Mouse (Mus musculus): ENCODE measurements at regions not wholly inside any gene's neighbourhood (a gene's known extent, or its start where the extent isn't known, plus 50 kb on each side); places are given as distances from the start of the nearest gene placed in this dataset.

DNA sequence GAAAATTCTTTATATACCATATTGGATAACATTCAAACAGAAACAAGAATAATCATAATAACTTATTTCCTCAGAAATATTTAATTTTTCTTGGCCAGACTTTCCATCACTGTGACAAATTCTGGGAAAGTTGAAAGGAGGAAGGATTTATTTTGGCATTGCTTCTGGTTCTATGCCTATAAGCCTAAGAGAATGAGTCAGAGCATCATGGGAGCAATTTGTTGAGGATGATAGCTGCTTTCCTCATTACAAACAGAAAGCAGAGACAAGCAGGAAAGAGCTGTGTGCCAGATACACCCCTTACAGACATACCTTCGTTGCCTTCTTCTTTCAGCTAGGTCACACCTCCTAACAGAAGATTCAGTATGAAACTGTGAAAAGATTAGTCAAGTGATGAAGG, 115.3 kb downstream of the Rgs21 start:
- DNase-seq, result no peak

DNA sequence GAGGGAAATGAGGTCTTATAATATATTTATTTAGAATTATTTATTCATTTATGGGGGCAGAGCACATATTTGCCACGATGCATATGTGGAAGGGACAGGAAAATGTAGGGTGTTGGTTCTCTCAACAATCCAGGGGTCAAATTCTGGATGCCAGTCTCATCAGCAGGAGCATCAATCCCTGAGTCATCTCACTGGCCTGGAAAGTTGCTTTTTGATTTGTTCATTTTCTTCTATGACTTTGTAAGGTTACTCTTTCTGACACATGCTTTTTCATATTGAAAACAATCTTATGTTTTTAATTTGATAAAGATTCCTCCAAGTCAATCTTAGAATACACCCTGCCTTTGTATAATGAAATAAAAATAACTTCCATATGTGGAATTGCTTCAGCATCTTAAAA, 115.7 kb downstream of the Rgs21 start:
- DNase-seq, result no peak

DNA sequence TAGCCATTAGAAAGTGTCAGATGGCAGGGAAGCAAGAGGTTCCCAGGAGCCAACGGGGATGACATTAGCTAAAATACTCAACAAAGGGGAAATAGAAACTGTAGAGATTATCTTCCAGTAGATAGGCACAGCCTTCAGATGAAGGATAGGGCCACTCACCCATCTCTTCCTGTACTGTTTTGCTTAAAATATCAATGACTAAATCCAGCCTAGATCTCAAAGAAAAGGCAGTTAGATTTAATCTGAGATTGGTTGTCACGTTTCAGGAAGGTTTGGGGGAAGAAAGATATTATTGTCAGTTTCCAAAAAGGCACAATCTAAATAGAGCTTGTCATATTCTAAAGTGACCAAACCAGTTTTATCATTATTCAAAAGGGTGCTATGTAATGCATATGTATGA, 130.8 kb downstream of the Rgs21 start:
- no peak for DNase-seq

DNA sequence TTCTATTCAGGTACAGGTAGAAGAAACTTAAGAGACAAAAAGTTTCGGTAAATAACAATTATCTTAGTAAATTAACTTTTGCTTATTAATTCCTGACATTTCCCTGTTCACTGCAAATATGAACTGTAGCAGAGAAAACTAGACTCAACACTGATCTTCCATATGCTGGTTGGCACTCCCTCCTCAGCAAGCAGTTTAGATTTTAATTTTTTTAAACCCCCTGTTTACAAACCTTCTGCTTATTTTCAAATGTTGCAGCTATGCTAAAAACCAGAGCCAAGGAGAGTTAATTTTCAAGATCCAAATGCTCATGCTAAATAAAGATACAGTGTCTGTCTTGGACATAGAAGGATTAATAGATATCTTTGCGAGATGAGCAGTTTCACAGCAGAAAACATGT, 134.7 kb downstream of the Rgs21 start:
- no peak for DNase-seq

DNA sequence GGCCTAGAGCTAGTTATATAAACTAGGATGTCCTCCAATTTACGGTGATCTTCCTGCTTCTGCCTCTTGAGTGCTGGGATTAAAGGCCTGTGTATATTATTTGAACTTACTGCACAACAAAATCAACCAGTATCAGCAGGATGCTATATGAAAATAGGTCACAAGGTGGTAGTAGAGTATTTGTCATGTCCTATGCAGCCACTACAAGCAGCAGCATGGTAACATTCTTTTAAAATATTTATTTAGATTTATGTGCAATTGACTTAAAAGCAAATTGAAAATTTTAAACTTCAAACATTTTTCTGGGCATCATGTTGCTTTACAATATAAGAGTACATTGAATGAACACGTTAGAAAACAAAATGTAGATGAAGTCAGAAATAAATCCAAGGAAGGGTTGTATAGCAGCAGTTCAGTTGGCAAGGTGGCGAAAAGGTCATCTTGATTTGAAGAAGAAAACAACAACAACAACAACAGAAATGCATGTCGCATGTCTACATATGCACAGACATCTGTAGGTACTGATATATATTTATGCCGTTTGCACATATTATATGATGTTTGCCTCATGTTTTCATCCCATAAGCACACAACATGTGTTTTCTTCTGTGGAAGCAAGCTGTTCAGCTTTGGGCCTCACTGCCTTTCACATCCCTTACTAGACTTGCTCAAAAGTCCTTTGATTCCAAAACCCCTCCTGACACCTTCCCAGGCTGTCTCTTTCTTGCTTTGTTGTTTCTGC, 135.8 kb downstream of the Rgs21 start:
- DNase-seq, result no peak

DNA sequence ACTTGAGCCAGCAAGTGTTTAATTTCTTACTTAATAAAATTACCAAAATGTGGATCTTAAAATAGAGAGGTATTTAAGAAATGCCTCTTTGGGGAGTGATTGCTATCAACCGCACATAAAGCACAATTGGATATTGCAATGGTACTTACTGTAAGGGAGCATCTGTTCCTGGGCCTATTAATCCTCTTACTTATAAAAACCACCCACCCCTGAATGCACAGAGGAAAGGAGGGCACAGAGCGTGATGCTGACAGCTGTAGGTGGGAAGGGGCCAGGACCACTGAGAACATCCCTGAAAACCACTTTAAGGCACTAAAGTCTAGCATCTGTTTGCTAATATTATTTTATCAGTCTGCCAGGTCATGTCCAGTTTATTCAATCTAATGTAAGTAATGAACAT, 146.1 kb downstream of the Rgs21 start:
- DNase-seq, result no peak

DNA sequence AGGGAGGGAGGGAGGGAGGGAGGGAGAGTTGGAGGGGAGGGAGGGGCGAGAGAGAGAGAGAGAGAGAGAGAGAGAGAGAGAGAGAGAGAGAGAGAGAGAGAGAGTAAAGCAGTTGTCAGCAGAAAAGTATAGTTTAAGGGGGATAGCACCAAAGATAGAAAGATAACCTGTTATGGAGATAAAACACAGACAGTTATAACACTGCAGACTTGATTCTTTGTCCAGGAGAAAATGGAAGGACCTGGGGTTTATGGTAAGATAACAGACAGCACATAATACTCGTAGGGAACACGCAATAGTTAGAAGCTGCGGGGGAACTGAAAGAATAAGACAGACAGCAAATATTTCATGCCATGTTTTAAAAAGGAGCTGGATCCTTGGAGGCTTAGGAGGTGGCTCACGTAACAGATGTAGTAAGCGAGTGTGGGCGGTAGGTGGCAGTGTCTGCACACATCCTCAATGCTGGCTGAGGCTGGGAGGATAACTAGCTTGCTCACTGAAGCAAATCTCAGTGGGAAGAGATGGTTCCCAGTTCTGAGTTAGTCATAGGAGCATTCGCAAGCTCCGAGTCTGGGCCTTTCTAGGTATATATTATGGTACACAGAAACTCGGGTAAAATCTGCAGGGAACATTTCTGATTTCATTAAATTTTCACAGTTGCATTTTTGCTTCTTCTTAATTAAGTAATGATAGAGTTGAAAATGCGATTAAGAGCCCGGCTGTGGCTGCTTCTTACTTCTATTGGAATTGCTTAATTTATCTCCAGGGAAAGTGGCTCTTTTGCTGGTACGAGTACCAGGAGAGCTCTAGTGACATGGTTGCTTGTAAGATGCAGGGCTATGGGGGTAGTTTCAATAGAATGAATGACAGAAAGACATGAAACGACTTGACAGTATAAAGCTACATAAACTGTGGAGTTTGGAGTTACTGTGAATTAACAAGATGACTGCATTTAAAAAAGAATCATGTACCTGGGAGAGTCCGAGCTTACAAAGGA, 157.6 kb upstream of the Rgs1 start:
- DNase-seq, result peak; percentile 73

DNA sequence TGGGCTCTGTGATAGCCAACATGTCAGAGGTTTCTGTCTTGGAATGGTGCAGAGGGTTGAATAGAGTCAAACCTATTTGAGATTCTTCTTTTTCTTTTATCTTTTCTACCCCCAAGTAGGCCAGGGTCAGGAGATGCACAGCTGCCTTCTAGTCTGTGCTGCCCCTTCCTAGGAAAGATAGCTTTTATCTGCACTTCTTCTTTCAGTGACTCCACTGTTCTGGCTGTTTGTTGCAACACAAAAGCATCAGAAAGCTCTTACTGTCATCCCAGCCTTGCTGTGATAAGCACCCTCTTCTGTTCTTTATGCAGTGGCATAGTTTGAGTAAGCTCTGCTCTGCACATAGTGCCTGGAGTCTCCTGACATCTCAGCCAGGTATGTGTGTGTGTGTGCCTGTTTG, 156.7 kb upstream of the Rgs1 start:
- no peak for DNase-seq

DNA sequence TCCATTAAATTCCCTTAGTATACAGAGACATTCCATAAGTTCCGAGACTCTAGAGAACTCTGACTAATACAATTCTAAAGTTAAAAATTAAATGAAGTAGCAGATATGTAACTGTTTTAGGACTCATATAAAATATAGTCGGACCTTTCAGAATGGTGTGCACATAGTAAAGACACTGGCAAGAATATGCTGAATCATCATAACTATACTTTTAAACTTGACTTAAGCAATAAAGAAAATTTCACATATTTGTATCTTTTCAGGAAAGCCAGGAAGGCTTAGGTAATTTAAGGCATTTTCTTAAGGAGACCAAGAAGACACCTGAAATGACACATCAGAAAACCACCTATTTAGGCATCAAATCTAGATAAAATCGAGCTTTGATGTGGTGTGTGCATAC, 156.0 kb upstream of the Rgs1 start:
- DNase-seq, result no peak

DNA sequence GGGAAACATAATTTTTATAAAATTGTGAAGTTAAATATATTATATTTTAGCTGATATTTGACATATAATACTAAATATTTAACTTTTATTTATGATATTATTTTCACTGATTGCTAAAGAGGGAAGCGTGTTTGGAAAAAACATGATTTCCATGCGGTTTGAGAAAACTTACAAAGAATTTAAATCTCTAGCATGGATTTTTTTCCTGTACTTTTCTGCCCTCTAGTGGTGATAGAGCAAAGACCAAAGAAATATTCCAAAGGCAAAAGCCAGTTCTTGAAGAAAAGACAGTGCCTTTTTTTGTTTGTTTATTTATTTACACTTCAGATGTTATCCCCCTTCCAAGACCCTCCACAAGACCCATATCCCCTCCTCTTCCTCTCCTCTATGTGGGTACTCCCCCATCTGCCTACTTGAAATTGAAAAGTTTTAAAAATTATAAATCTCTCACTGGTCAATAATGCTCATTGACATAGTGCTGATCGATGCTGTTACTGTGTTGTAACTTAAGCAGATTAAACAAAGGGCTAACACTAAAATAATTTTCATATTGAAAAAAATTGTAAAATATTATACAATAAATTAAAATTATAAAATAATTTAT, 131.1 kb upstream of the Rgs1 start:
- DNase-seq, result peak; percentile 20

DNA sequence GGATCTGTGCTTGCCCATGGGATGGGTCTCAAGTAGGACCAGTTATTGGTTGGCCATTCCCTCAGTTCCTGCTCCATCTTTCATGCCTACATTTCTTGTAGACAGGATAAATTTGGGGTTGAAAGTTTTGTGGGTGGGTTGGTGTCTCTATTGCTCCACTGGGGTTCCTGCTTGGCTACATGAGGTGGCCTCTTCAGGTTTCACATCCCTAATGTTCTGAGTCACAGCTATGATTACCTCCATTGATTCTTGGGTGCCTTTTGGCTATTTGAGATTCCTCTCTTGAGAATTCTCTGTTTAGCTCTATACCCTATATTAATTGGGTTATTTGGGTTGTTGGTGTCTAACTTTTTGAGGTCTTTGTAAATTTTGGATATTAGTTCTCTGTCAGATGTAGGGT, 125.1 kb upstream of the Rgs1 start:
- DNase-seq, result no peak

DNA sequence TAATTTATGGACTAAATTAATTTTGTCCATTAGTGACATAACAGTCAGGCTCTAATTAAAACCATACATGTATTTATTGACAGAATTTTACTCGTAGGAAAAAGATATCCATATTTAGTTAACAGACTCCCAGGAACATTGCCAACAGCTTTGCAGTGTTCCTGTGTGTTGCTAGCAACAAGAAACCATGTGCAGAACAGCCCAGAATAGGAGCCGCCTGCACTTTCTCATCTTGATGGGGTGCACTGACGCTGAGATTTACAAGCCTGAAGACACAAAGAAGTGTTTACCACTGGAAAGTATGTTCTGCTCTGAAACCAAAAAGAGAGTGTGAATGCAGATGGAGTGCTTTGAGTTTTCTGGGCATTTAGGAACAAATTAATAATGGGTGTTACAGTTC, 118.5 kb upstream of the Rgs1 start:
- no peak for DNase-seq

DNA sequence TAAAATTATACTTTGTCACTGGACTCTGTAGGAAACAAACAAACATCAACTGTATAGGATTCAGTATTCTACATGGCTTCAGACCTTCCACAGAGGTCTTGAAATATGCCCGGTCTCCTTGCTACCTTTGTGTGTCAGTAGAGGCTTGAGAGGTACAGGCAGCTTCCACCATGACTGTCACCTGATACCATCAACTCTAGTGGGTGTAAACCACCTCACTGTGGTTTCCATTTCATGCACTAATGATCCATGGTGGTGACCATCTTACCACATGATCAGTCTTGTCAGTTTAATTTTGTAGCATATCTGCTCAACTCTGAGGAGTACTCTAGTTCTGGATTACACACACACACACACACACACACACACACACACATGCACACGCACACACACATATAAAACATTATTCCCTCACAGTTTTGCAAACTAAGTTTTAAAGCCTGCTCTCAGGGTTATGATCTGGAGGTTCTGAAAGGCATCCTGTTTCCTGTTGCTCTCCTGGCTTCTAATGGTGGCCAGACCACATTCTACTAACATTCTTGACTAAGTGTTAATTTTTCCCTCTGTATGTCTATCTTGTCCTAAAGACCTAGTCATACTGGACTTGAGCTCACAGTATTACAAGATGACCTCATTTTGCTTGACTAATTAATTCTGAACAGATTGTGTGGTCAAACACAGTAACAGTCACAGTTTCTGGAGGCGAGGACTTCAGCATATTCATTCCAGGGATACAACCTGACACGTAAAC, 106.7 kb upstream of the Rgs1 start:
- DNase-seq, result no peak

DNA sequence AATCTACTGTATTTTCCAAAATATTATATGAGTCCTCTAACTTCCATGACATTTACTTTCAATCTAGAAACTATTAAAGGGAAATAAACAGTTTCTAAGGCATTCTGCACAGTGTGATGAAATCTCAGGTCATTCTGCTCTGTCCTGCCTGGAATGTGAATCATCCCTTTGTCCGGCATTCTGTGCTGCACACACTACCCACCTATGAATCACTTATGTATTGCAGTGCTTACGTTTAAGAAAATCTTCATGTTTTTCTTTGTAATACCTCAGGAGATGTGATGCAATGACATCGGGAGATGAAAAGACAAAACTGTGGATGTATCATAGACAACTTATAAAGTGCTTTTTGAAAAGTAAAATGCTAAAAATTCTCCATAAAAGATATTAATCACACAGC, 106.0 kb upstream of the Rgs1 start:
- DNase-seq, result no peak

DNA sequence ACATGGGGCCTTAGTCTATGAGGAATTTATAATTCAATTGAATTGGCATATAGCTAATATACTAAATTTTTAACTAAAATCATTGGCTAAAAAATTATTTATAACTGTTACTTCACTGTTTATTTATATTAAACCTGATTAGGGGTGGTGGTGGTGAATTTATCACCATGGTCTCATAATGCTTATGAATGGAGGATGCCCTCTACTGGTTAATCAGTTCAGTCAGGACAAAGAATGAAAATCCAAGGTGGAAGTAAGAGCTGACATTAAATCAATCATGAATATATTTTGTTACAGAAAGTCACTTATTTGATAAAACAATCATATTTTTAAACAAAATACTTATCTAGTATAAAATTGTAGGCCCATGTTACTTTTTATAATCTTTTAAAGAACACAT, 104.3 kb upstream of the Rgs1 start:
- DNase-seq, result no peak

DNA sequence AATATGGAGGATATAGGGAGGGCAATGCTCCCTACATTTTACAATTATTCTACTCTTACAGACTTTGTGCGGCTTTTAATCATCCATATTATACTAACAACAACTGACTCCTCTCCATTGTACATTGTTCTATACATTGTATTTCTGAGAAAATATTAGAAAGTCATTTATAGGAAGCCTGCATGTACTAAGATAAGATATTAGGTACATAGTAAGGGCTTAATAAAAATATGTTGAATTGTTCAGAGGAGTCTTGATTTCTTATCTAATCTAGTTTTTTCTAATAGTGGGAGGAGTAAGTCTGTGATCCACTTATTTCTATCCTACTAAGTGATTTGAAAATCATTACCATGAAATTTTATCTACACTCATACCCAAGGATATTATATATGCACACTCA, 94.8 kb upstream of the Rgs1 start:
- no peak for DNase-seq

DNA sequence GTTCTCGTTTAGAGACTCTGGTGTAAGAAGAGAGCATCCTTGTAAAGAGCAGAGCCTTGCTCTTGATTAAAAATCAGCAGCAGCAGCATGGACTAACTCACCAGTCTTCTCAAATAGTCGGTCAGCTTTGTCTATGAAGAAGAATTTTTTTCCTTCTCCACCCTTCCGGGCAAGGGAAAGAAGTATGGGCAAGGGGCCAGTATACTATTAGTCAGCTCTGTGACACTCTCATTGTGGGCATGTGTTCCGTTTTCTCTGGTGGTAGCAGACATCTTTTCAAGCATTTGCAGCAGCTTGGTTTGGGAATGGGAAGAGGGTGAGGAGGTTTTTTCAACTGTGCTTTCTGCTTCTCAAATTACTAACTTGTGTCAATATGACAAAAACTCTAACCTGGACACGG, 94.3 kb upstream of the Rgs1 start:
- DNase-seq, result no peak

DNA sequence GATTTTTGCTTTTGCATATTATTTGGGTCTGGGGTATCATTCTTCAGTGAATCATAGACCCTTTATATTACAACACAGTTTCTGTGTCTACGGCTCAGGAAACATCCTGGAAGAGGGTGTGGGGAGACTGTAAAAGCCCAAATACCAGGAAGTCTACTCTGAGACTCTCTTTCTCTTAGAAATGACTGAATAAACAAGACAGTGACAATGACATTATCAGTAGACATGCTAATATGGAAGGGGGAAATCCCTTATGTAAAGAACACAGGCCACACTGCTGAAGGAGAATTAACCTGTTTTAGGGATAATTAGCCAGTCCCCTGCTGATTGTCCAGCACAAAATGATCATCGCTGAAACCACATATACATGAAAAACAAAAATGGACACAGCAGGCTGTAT, 88.5 kb upstream of the Rgs1 start:
- DNase-seq, result no peak

DNA sequence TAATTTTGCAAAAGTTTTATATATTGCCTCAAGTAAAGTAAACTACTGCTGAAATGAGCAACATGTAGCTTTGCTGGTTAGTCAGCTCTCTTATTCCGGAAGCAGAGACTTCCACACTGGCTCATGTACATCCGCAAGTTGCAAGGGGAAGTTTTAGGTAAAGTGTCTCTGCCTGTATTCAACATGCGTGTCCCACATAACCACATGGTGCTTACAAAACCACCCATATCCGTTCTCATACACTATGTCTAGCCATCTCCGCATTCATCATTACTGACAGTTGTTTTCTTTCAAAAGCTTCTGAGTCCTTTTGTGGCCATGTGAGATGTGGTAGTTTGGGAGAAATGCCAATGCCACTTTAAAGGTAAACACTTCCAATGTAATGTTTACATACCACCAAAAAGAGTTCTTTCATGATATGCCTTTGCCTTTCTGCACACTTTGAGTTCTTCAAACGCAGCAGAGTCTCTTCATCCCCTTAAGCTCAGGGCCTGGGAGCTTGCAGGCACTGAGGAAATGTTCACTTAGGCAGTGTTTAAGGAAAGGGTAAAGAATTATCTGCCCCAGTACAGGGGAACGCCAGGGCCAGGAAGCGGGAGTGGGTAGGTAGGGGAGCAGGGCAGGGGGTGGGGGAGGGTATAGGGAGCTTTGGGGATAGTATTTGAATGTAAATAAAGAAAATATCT, 81.5 kb upstream of the Rgs1 start:
- DNase-seq, result no peak

DNA sequence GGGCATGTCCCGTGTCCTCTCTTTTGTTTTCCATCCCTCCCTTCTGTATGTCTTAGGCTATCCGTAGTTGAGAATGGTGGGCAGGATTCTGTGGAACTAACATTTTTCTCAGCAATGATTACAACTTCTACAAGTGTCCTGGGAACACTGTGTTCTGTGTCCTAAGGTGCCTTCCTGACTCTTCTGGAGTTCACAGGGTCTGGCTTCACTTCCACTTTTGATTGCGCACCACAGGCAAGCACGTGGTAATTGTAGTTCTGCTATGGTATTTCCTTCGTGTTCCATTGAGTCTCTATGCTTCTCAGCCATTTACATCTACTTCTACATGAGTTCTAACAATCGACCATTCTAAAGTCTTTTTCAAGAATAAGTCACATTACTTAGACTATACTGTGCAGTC, 70.4 kb upstream of the Rgs1 start:
- DNase-seq, result no peak

DNA sequence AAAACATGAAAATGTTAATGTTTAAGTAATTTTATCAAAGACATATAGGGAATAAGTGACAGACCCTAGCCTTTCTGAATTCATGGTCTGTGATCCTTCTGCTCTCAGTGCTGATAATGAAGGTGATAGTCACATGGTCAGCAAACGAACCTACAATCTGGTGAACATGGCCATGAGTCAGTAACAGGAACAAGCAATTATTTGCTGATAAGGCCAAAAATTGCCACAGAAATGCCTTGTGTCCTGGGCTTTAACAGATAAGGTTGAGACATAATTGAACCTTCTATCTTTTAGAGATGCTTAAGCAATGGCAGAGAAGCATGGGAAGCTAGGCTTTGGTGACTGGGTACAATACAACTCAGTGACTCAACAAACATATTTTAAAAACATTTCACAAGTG, 69.2 kb upstream of the Rgs1 start:
- no peak for DNase-seq

DNA sequence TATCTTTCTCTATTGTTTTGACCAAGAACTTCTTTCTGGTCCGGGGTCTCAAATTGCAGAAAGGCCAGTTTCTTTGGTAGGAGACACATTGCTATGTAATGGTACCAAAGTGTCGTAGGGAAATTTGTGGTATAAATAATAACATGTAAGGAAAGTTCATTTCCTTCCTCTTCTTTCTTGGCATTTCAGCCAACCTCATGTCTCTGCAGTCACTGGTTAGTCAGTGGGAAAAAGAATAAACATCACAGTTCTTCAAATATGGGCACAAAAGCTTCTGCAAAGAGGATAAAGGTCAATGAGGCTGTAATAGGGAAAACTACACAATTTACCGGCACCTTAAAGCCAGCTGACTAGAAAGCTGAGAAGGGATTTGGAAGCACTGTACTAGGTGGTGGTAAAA, 68.5 kb upstream of the Rgs1 start:
- no peak for DNase-seq

DNA sequence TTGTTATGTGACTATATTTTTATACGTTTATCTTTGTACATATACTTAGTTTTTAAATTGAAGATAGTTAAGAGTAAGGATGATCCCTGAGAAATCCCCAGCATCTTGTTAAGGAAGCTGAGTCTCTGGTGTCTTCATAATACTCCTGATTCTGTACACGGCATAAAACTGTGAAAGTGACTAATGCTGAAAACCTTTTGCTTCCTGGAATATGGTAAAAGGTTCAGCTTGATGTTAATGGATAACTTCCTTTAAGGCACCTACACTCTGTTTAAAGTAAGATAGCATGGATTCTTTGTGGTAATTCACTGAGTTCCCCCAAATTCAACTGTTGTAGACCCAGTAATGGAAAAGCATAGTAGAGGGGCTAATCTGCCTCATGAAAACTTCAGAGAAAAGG, 67.2 kb upstream of the Rgs1 start:
- no peak for DNase-seq
